Mouse (Mus musculus): Measurements from ENCODE around the gene Aasdh.
"Not testable (repeated sequence)": the region's sequence is repeated elsewhere in the genome, so short reads cannot be mapped to it uniquely, and the experiment has no call there.

Aasdh gene

DNA sequence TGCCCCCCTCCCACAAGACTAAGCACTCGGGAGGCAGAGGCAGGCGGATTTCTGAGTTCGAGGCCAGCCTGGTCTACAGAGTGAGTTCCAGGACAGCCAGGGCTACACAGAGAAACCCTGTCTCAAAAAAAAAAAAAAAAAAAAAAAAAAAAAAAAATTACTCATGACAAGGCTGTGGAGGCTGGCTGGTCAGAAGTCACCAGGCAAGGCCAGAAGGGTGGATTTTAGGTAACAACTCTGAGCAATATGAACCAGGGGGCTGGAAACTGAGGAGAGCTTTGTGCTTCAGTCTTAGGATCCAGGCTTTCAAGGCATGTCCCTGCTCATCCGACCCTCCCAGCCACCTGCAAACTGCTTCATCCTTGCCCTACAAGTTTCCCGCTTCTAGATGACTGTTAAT is 7.2 kb upstream of the Aasdh start:
- DNase-seq (ENCODE audit: low read depth, low spot score) = not testable (repeated sequence)

DNA sequence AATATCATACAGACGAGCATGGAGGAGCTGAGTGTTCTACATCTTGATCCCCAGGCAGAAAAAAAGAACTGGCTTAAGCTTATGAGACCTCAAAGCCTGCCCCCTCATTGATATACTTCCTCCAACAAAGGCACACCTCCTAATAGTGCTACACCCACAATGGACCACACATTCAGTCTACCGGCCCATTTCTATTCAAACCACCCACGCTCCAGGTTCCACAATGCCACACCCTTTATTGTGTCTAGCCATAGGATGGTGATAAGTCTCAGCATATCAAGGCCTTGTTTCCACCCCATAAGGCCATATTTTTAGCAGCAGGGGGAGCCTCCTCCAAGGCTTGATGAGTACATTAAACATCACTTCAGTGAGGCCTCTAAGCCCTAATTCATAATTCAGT is 5.5 kb upstream of the Aasdh start:
- DNase-seq (ENCODE audit: low read depth, low spot score) = peak; percentile 69

DNA sequence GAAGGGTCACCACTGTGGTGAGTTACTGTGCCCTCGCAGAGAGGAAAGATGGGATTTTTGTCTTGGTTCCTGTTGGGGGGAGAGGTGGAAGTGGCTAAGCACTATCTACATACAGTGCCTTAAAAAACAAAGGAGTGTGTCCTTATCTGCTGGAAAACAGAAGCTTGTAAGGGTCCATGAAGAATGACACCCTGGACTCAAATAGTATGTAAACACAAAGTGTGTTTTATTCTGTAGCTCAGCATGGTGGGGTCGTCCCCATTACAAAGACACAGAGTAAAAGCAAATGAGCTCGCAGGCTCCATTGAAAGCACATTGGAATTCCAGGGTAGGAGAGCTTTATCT is 813 bp upstream of the Aasdh start:
- no peak for DNase-seq (ENCODE audit: low read depth, low spot score)

DNA sequence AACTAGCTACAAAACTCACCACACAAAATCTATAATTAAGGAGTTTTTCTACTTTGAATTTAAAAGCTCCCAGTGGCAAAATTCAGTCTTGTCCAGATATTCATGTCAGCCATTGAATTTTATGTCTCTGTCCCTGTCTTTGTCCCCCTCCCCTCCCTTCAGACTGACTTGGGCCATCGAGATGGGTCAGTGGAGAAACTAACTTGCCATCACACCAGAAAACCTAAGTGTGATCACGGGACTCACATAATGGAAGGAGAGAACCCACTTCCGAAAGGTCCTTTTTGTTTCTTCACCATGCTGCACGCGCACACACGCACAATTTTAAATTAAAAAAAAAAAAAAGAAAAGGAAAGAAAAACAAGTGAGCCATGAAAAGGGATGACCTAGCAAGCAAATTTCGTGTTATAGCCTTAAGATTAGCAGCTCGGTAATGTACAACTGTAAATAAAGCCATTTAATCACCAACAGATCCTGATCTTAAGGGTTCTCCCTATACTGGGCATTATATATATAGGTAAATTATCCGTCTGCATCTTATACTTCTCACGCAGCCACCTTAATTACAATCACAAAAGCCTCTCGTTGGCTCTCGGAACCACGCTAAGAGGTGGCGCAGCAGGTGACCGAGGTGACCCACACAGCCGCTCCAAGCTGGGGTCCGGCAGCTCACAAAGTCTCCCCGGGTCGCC is 455 bp downstream of the Aasdh start:
- no peak for DNase-seq (ENCODE audit: low read depth, low spot score)

DNA sequence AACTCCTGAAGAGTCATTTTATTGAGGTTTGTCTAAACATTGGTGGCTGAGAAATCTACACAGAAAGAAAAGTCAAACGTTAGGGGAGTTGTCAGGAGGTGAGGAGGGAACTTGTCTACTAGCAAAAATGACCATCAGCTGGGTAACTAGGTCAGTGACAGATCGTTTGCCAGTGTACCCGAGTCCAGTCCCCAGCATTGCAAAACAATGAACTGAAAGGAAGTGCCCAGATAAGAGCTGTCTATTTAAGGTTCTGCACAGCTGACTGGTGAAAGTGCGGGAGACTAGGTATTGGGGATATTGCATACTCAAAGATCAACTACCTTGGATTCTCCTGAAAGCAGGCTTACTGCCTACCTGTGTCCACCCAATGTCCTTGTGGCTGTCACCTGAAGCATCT is 3.2 kb downstream of the Aasdh start:
- no peak for DNase-seq (ENCODE audit: low read depth, low spot score)

DNA sequence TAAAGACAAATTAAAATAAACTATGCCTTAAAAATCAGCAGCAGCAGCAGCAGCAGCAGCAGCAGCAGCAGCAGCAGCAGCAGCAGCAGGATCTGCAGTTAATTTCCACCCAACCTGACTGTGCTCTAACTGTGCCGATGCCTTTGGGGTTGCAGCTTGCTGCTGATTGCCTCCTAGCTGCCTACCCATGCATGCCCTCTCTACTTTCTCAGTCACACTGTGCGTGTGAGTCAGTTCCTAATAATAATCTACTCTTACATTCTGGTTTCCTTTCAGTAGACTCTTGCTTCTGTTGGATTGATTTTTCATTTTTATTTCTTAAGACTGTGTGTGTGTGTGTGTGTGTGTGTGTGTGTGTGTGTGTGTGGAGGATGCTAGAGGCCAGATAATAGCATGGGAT is 12.2 kb downstream of the Aasdh start:
- no peak for DNase-seq (ENCODE audit: low read depth, low spot score)

DNA sequence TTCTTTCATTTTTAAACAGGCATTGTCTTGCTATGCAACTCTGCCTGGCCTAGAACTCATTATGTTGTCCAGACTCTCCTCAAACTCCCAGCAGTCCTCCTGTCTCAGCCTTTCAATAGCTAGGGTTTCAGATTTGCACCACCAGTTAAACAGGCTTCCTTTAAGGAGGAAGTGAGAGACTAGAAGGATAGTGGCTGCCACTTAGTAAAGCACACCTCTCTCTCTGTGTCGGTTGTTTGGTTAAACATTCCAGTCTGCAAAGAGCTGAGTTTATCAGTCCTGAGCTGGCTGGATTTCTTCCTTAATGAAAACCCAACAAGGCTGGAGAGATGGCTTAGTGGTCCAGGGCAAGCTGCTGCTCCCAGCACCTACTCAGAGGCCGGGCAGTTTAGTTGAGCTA is 12.7 kb downstream of the Aasdh start:
- DNase-seq (ENCODE audit: low read depth, low spot score) = no peak

DNA sequence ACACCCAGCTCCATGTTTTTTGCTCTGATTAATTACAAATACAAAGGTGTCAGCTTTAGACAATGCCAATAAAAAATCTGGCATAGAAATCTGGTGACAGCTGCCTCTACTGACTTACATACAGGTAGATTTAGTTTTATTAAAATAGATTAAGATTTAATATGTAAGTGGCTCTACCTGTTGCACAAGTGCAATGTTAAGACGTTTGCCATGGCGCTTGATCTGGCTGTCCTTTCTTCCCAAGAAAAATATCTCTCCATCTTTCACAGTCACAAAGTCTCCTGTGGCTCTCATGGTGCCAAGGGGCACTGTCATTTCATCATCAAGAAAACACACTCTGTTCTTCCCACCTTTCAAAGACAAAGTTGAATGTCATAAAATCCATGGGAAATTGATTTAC is 18.3 kb downstream of the Aasdh start:
- no peak for DNase-seq (ENCODE audit: low read depth, low spot score)

DNA sequence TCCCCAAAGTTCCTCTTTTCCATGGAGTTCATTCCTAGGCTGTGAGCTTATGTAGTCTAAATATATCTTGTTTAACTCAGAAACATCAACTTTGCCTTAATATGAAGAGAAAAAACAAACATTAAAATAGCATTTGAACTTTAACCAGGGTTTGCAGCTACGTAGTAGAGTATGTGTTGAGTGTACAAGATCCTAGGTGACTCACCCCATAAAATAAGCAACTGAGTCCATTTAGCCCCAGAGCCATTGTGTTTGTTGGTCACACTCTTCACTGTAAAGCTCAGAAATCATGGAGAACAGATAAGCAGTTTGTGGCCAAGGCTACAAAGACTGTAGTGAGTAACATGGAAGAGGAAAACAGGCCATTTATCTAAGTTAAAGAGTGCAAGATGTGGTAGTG is 21.2 kb downstream of the Aasdh start:
- no peak for DNase-seq (ENCODE audit: low read depth, low spot score)

DNA sequence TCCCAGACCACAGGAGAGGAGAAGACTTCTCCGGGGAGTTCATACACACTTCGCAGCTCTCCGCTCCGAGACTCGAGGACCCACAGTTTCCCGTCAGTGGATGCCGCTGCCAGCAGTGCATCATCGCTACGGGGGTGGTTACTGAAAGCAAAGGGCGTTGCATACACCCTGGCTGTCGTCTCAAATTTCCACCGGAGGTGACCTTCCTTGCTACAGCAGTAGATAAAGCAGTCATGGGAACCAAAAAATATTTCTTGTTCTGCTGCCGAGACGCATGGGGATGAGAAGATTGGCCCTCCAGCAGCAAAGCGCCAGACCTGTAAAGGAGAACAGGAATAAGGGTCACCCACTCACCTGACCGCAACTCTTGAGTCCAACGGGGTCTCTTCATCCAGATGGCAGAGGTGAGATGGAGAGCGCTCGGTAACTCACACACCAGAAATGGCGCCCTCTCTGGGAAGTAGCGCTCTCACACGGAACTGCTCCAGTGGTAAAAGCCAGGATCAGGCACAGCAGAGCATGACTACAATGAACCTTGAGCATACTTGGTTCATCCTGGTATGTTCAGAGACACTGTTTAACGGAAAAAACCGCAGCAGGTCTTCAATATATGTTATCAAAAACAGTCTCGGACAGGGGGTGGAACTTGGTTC is 29.1 kb downstream of the Aasdh start:
- peak; percentile 74 for DNase-seq (ENCODE audit: low read depth, low spot score)

DNA sequence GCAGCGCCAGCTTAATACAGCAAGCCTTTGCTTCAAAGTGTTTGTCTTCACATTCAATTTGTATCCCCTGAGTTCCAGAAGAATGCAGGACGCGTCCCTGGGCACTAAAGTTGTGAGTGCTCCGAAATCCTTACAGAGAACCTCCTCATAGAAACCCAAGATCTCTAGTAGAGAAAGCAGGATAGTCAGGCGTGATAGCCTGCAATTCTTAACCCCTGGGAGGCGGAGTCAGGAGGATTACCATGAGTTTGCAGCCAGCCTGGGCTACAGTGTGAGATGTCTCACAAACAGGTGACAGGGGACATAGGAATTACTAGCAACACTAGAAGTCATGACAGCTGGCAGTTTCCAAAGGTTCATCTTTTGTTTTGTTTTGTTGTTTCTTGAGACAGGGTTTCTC is 35.8 kb downstream of the Aasdh start:
- DNase-seq (ENCODE audit: low read depth, low spot score) = peak; percentile 20

DNA sequence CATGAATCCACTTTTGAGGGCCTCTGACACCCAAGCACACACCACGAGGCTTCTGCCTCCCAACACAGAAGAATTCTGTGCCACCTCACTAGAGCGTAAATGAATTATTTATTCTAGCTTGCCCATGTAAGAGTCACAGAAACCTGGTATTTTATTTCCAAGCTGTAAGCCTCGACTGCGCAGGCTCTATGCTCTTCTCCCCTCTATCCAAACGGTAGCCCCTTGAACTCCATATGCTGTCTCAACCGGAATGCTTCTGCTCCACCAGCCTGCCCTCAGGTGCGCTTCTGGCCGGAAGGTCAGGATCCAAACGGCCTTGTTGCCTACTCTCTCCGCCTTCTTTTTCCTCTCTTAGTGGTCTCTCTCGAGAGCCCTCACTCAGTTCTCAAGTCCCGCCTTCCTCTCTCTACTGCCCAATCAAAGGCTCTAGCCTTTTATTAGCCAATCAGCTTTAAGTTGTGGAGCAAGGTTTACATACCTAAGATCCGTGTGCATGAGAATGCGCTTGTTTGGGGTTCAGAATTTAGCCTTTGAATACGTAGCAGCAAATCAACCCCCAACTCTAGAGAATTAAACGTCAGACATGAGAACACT is 36.5 kb downstream of the Aasdh start:
- DNase-seq (ENCODE audit: low read depth, low spot score) = peak; percentile 91

DNA sequence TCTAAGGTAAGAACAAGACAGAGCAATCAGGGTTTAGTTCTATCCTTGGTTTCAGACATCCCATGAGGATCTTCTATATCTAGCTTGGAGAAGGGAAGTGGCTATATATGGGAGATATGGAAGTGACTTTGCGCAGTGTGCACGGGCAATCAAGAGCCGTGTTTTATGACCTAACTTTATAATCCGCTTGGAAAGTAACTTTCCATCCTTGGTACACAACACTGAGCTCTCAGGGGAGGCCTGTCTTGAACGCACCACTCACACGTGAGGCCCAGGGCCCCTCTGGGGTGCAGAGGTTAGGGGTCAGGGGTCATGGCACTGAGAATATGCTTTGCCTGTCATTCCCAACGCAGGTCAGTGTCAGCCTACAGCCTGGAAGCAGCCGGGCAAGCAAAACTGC is 38.5 kb downstream of the Aasdh start:
- DNase-seq (ENCODE audit: low read depth, low spot score) = no peak

DNA sequence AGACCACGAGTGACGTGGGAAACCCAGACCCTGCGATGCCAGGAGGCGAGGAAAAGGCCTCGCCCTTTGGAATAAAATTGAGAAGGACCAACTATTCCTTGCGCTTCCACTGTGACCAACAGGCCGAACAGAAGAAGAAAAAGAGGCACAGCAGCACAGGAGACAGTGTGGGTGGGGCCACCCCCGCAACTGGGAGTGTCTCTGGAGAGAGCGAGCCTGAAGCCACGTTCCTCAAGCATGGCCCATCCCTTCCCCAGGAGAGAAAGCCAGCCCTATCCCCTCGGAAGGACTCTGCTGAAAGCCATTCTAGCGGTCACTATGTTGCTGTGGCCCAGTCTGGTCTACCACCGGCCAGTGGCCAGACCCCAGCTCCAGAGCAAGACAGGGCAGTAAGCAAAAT is 46.9 kb downstream of the Aasdh start:
- DNase-seq (ENCODE audit: low read depth, low spot score) = peak; percentile 24

DNA sequence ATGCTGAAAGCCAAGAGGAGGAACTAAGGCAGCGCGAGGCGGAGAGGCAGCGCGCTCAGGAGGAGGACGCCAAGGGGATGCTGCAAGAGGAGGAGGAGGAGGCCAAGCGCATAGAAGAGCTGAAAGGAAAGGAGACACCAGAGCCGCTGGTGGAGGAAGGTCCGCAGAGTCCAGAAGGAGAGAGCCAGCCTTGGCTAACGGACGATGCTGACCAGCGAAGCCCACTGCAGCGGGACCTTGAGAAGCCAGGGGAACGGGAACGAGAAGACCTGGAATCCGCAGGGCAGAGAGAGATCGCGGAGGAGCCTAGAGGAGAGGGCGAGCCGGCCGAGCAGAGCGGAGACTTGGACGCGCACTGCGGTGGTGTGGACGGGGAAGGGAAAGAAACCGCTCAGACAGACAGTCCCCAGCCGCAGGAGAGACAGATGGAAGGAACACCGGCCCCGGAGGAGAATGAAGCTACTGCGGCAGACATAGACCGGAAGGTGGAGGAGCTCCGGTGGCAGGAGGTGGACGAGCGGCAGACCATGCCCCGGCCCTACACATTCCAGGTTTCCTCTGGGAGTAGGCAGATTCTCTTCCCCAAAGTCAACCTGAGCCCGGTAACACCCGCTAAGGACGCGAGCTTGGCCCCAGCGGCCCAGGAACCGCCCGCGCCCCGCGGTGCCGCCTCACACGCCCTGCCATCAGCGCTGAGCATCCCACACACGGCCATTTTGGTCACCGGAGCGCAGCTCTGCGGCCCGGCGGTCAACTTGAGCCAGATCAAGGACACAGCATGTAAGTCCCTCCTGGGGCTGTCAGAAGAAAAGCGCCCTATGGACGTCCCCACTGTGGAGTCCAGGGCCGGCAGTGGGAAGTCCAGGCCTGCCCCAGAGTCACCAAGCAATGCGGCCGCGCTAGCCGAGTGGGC is 48.0 kb downstream of the Aasdh start:
- peak; percentile 32 for DNase-seq (ENCODE audit: low read depth, low spot score)

DNA sequence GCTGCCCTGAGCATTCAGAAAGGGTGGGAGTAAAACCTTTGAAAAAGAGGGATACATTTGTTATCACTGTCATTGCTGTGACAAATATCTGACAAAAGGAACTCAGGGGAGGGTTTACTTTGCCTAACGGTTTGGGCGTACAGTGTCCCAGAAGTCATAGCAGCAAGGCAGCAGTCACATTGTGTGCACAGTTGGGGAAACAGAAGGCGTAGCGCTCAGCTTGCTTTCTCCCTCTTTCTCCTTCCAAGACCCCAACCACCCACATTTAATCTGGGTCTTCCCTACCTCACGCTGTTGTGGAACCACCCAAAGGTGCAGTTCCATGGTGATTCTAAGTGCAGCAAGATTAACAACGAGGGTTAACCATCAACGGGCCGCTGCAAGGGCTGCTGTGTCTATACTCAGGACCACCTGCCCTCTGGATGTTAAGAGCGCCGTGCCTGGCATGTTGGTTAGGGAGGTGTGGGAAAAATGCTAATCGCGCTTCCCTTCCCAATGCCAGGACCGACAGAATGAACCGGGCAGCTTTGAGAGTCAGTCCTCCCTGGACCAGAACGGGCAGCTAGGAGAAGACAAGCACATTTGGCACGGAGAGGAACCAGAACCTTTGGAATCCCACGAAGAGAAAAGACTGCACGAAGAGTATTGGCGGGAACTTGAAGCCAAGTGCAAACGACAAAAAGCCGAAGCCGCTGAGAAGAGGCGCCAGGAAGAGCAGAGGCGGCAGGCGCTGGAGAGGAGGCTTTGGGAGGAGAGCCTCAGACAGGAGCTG is 49.3 kb downstream of the Aasdh start:
- DNase-seq (ENCODE audit: low read depth, low spot score) = peak; percentile 24

DNA sequence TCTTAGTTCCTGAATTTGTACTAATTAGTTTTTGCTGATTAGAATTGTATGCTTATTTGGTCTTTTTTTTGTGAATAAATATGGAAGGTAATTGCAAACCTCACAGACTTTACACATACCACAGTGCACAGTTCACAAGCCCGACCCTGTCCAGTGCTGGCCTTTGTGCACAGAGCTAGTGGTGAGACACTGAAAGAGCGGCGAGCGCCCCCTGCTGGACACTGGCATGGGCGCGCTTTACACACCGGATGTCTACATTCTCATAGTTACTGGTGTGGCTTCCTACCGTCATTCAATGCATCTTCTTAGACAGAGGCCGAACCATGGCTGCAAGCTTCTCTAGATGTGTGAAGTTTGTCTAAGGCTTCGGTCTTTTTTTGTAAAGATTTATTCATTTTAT is 51.8 kb downstream of the Aasdh start:
- peak; percentile 73 for DNase-seq (ENCODE audit: low read depth, low spot score)

DNA sequence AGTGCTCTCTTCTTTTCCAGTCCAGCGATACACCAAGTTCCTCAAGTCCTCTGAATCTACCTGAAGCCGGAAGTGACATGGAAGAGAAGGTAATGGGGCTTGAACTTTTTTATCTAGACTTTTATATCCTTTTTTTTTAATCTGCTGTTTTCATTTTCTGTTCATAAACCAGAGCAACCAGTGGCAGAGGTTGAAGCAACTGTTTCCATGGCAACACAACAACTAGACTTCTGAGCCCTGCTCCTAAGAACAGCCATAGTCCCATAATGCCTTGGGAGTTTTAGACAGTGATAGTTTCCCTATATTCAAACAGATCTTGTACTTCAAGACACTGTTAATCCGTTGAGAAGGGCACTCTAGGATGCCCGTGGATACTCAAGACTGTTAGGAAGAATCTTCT is 54.0 kb downstream of the Aasdh start:
- no peak for DNase-seq (ENCODE audit: low read depth, low spot score)

DNA sequence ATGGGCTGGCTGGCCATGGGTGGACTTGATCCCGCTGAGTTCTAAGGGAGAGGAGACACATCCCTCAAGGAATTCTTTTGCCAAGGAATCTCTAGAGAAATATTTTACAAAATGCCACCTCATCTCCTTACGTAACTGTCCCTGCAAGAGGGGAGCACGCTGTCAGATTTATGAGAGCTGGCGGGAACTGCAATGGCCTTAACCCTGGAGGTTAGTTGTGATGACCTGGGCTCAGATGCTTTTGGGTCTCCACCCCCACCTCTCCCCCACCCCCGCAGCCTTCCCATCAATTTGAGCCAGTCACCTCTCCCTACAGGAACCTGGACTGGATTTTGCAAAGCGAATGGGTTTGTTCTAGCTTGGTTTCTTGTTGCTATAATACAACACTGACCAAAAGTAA is 58.2 kb downstream of the Aasdh start:
- no peak for DNase-seq (ENCODE audit: low read depth, low spot score)

DNA sequence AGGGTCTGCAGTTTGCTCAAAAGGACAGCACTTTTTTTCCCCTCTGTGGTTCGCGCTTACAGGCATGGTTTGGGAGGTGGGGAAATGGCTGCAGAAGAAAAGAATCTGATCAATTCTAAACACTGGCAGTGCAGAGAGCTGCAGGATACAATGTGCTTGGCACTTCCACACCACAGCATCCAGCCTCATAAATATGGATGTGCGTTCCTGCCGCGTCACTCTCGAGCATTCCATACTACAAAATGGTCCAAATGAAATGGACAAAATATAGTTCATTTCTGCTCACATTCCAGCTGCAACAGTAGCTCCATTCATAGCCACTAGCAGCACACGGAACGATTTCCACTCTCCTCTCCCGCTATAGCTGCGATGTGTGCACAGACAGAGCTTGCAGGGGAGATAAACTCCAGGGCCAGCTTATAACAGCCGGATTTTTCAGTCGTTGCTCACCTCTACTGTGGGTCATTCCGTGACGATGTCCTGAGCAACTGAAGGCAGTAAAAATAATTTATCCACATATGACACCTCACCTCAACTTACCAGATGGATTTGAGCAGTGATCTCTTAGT is 60.6 kb downstream of the Aasdh start:
- DNase-seq (ENCODE audit: low read depth, low spot score) = no peak

DNA sequence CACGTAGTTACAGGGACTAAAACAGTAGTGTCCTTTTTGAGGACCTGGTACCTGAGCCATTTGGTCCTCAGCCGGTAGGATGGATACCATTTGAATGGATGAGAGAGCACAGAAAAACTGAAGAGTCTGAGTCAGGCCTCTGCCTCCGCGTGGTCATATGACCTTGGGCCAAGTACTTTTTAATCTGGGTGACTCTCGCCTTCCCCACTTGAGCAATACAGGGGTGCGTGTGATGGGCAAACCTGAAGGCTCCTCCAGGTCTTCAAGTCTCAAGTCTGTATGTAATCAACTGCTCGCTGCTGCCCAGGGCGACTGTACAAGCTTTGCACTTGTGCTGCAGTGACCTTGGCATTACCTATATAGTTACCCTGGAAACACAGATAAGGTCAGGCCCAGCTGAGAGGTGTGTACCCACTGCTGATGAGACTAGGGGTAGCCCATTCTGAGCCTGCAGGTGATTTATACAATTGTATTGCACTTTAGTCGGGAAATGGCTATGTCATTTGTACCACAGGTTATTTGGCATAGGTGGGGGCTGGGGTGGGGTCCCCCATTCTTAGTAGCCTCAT is 61.4 kb downstream of the Aasdh start:
- no peak for DNase-seq (ENCODE audit: low read depth, low spot score)

Data from ES-CJ7 (cell line).